Mouse (Mus musculus): ENCODE measurements at regions not wholly inside any gene's neighbourhood (a gene's known extent, or its start where the extent isn't known, plus 50 kb on each side); places are given as distances from the start of the nearest gene placed in this dataset.

DNA sequence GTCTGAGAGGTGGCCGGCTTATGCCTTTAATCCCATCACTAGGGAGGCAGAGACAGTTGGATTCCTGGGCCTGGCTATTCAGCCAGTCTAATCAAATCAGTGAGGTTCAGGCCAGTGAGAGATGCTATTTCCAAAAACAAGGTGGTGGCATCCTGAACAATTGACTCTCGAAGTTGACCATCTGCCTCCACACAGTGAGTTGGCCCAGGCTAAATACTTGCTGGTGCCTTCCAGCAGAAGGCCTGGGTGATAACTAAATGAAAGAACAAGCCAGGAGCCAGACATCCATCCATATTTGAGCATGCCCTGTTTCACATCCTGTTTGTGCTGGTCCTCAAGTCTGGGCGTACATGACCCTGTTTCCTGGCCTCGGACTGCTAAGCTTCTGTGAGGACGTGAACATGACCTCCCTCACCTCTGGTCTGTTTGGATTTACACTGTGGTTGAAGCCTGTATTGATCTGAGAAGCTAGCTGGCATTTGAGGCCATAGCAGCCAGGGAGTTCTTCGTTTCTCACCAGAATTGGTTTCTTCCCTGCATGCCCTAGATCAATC is 222.5 kb downstream of the Gadd45g start:
- Histone ChIP-seq H3K4me2 (replicated peaks) (no peak overlapping the region), H3K27me3 (no peaks in the 10 kb centered on the region), H3K4me1 (peaks cover 7% of the 10 kb centered on the region; the same call in 1 of the 2 replicates), H3K9me3 (replicated peaks) (no peaks in the 10 kb centered on the region), H3K9ac (no peak overlapping the region), H3K36me3 (no peaks in the 10 kb centered on the region), H3K4me3 (replicated peaks) (no peak overlapping the region), H3K27ac (replicated peaks) (no peak overlapping the region)
- WGBS = 76% methylated on average over 6 of the region's 6 CpGs
- ATAC-seq (ENCODE audit: insufficient number of reproducible peaks, low FRiP score, low TSS enrichment, low read depth) = no peak

DNA sequence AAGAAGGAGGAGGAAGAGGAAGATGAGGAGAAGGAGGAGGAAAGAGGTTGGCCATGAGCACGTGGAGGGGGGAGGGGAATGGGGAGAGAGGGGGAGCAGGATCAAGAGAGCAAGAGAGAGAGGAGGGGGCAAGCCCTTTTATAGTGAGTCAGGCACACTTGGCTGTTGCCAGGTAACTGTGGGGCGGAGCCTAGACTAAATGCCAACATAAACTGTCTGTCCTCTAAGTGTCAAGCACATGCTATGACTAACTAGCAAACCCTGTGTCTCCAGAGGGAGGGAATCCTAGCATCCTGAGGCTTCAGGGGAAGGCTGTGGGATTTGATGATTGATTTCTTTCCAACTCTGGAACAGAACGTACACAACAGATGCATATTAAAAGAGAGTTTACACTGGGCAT is 223.2 kb downstream of the Gadd45g start:
- 68% methylated on average over 3 of the region's 3 CpGs for WGBS
- H3K4me1 ChIP-seq = peaks cover 7% of the 10 kb centered on the region; the same call in 1 of the 2 replicates
- H3K4me2 ChIP-seq (replicated peaks) = no peak overlapping the region
- ATAC-seq (ENCODE audit: insufficient number of reproducible peaks, low FRiP score, low TSS enrichment, low read depth) = no peak
- no peak overlapping the region for H3K4me3 ChIP-seq (replicated peaks)
- H3K27me3 ChIP-seq = no peaks in the 10 kb centered on the region
- no peaks in the 10 kb centered on the region for H3K9me3 ChIP-seq (replicated peaks)
- no peak overlapping the region for H3K27ac ChIP-seq (replicated peaks)
- no peaks in the 10 kb centered on the region for H3K36me3 ChIP-seq
- no peak overlapping the region for H3K9ac ChIP-seq

DNA sequence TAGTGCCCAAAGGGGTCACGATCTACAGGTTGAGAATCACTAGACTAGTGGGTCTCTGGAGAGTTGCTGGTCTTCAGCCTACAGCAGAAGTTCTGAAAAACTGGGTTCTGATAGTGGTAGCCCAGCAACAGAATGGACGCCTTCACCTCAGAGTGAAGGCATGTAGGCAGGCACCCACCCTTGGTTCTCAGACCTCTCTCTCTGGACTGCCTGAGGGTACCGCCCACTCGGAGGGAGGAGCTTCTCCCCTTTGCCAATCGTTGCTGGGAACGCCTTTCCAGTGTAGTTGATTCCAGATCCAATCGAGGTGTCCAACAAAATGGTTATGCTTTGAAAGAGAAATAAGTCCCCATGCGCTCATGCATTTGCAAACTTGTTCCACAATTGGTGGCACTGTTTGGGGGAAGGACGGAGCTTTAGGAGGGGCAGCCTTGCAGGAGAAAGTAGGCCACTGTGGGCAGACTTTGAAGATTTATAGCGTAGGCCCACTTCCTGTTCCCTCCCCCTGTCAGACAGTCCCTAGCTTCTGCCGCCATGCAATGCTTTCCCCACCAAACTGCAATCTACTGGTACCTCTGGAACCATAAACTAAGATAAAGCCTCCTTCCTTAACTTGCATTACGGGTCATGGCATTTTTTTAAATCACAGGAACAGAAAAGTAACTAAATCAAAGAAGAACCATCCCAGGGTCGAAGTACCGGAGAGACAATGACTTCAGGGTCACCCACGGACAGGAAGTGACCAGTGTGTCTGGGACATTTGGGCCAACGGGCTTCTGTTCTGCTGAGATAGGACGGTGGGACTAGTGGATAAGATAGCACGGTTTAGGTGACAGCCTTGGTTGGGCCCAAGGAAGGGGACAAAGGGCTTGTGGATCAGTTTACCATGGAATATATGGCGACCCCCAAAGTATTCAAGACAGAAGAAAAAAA is 224.5 kb downstream of the Gadd45g start:
- 86% methylated on average over 19 of the region's 19 CpGs for WGBS

GRCm38 (mm10) chr13:52077616-52078015 is 231.1 kb downstream of the Gadd45g start:
- Histone ChIP-seq H3K4me2 (replicated peaks) (no peak overlapping the region), H3K9ac (no peak overlapping the region), H3K27me3 (no peaks in the 10 kb centered on the region), H3K4me3 (replicated peaks) (no peak overlapping the region), H3K36me3 (no peaks in the 10 kb centered on the region), H3K9me3 (replicated peaks) (no peaks in the 10 kb centered on the region), H3K4me1 (peaks cover 37% of the 10 kb centered on the region), H3K27ac (replicated peaks) (no peak overlapping the region)
- ATAC-seq (ENCODE audit: insufficient number of reproducible peaks, low FRiP score, low TSS enrichment, low read depth) = no peak
- 71% methylated on average over 4 of the region's 4 CpGs for WGBS

More for the DNA sequence above, 224.5 kb downstream of the Gadd45g start:
- Histone ChIP-seq H3K4me1 (peaks cover 3% of the 10 kb centered on the region; the same call in 1 of the 2 replicates), H3K36me3 (no peaks in the 10 kb centered on the region), H3K9me3 (replicated peaks) (no peaks in the 10 kb centered on the region), H3K27ac (replicated peaks) (no peak overlapping the region), H3K4me2 (replicated peaks) (no peak overlapping the region), H3K27me3 (no peaks in the 10 kb centered on the region), H3K9ac (no peak overlapping the region), H3K4me3 (replicated peaks) (no peak overlapping the region)
- ATAC-seq (ENCODE audit: insufficient number of reproducible peaks, low FRiP score, low TSS enrichment, low read depth) = no peak

GRCm38 (mm10) chr13:52078561-52078960 is 232.1 kb downstream of the Gadd45g start:
- 53% methylated on average over 6 of the region's 6 CpGs for WGBS
- Histone ChIP-seq H3K4me2 (replicated peaks) (no peak overlapping the region), H3K9me3 (replicated peaks) (no peaks in the 10 kb centered on the region), H3K27me3 (no peaks in the 10 kb centered on the region), H3K4me3 (replicated peaks) (no peak overlapping the region), H3K9ac (no peak overlapping the region), H3K36me3 (no peaks in the 10 kb centered on the region), H3K27ac (replicated peaks) (0 out of 2 replicates have a peak overlapping the region, but pooled peaks have one; percentile 44), H3K4me1 (peaks cover 37% of the 10 kb centered on the region)
- no peak for ATAC-seq (ENCODE audit: insufficient number of reproducible peaks, low FRiP score, low TSS enrichment, low read depth)

DNA sequence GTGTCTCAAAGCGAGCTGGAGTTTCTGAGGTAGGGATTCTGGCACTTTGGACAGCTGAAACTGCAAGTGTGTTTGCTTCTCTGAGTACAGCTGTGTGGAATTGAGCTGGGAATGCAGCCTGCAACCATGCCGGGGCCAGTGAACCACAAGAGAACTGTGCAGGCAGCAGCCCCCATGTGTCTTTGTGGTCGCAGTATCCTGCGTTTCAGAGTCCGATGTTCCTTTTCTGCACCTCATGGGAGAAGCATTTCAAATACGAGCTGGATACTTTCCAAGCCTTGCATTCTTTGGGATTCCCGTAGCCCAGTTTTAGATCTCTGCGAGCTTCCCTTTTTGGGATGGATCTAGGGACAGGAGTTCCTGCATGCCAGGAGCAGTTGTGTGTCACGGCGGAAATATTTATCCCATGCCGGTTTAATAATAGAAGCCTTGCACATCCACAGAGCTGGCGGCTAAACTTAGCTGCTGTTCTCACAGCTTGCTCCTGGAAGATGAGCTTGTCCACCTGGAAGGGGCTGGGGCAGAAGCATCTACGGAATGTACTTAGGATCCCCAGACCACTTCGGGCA is 233.3 kb downstream of the Gadd45g start:
- Histone ChIP-seq H3K27ac (replicated peaks) (peak overlapping the region; percentile 44), H3K9me3 (replicated peaks) (no peaks in the 10 kb centered on the region), H3K4me2 (replicated peaks) (peak overlapping the region; percentile 25), H3K36me3 (no peaks in the 10 kb centered on the region), H3K27me3 (no peaks in the 10 kb centered on the region), H3K4me1 (peaks cover 37% of the 10 kb centered on the region), H3K4me3 (replicated peaks) (no peak overlapping the region), H3K9ac (no peak overlapping the region)
- WGBS = 11% methylated on average over 14 of the region's 14 CpGs
- peak; percentile 70 for ATAC-seq (ENCODE audit: insufficient number of reproducible peaks, low FRiP score, low TSS enrichment, low read depth)

DNA sequence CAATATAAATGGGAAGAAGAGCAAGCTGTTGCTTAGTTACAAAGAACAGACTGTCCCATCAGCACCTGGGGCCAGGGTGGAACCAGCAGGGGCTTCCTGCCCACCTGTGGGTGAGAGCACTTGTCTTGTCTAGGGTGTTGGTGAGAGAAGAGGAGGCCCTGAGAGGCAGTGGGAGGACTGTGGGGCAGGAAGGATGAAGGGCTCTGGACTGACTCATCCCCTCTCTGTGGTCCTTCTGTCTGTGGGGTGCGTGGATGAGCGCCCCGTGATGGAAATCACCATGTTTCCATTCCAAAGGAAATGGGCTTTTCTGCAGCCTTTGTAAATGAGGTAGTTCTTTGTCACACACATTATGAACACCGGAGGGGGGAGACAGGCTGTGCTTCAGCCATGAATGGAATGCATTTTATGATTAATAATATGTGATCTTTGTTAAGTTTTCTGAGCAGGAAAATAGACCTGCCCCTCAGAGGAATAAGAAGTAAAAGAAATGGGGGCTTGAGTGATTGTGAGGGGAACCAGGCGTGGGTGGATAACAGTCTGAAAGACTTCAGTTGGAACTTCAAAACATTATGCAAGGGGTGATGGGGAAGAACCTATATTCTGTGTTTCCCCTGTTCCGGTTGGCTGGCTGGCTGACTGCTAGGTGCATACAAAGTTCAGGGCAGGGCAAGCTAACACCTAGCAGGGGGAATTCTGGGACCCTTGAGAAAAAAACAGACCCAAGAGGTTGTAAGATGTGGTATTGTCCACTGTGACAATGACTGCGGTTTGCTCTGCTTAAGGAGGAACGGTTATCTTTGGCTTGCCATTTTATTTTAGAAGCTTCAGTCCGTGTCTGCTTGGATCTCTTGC is 237.3 kb downstream of the Gadd45g start:
- Histone ChIP-seq H3K27me3 (no peaks in the 10 kb centered on the region), H3K4me2 (replicated peaks) (no peak overlapping the region), H3K27ac (replicated peaks) (no peak overlapping the region), H3K9me3 (replicated peaks) (no peaks in the 10 kb centered on the region), H3K9ac (no peak overlapping the region), H3K4me1 (peaks cover 22% of the 10 kb centered on the region), H3K36me3 (no peaks in the 10 kb centered on the region), H3K4me3 (replicated peaks) (no peak overlapping the region)
- ATAC-seq (ENCODE audit: insufficient number of reproducible peaks, low FRiP score, low TSS enrichment, low read depth) = no peak
- WGBS = 77% methylated on average over 9 of the region's 9 CpGs

DNA sequence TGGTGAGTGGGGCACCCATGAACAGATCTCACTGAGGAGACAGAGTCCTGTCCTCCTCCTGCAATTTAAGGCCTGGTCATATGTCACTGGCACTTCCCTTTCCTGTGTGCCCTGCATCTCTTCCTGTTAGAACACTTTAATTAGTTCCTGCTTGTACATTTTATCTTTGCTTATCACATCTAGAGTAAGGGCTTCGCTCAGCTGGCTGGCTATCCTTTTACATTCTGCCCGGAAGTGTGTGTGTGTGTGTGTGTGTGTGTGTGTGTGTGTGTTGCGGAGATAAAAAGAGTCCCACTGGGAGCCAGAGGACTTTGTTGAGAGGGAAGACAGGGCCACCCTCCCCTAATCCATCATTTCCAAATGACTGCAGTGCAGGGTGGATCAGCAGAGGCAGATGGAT is 238.6 kb downstream of the Gadd45g start:
- H3K9me3 ChIP-seq (replicated peaks) = no peaks in the 10 kb centered on the region
- no peak overlapping the region for H3K4me2 ChIP-seq (replicated peaks)
- H3K4me1 ChIP-seq = peaks cover 9% of the 10 kb centered on the region
- 47% methylated on average over 3 of the region's 3 CpGs for WGBS
- no peaks in the 10 kb centered on the region for H3K36me3 ChIP-seq
- no peak overlapping the region for H3K4me3 ChIP-seq (replicated peaks)
- ATAC-seq (ENCODE audit: insufficient number of reproducible peaks, low FRiP score, low TSS enrichment, low read depth) = no peak
- no peak overlapping the region for H3K9ac ChIP-seq
- H3K27me3 ChIP-seq = no peaks in the 10 kb centered on the region
- no peak overlapping the region for H3K27ac ChIP-seq (replicated peaks)

GRCm38 (mm10) chr13:52088319-52088718 is 241.8 kb downstream of the Gadd45g start:
- Histone ChIP-seq H3K4me1 (no peaks in the 10 kb centered on the region), H3K4me3 (replicated peaks) (no peak overlapping the region), H3K27ac (replicated peaks) (no peak overlapping the region), H3K9me3 (replicated peaks) (no peaks in the 10 kb centered on the region), H3K4me2 (replicated peaks) (no peak overlapping the region), H3K36me3 (no peaks in the 10 kb centered on the region), H3K9ac (no peak overlapping the region), H3K27me3 (no peaks in the 10 kb centered on the region)
- ATAC-seq (ENCODE audit: insufficient number of reproducible peaks, low FRiP score, low TSS enrichment, low read depth) = no peak
- WGBS = 47% methylated on average over 8 of the region's 8 CpGs

DNA sequence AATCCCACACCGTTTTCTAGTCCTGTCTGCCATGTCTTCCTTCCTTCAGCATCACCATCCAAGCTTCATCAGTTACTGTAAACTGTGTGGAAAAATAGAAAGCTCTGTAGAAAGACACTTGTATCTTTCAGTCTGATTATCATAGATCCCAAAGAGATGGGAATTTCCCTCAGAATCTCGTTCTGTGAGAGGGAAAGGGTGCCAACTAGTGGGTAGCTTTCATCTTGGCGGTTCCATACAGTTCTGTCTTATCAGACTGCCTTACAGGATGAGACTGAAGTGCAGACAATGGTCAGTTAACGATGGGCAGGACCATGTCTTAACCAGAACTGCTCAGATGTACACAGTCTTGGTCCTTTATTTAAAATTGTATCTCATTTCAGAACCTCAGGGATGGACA is 243.9 kb downstream of the Gadd45g start:
- no peaks in the 10 kb centered on the region for H3K4me1 ChIP-seq
- H3K36me3 ChIP-seq = no peaks in the 10 kb centered on the region
- H3K27ac ChIP-seq (replicated peaks) = no peak overlapping the region
- H3K27me3 ChIP-seq = no peaks in the 10 kb centered on the region
- H3K4me3 ChIP-seq (replicated peaks) = no peak overlapping the region
- H3K4me2 ChIP-seq (replicated peaks) = no peak overlapping the region
- no peak overlapping the region for H3K9ac ChIP-seq
- no peak for ATAC-seq (ENCODE audit: insufficient number of reproducible peaks, low FRiP score, low TSS enrichment, low read depth)
- WGBS = 80% methylated on average over 4 of the region's 4 CpGs
- H3K9me3 ChIP-seq (replicated peaks) = no peaks in the 10 kb centered on the region

DNA sequence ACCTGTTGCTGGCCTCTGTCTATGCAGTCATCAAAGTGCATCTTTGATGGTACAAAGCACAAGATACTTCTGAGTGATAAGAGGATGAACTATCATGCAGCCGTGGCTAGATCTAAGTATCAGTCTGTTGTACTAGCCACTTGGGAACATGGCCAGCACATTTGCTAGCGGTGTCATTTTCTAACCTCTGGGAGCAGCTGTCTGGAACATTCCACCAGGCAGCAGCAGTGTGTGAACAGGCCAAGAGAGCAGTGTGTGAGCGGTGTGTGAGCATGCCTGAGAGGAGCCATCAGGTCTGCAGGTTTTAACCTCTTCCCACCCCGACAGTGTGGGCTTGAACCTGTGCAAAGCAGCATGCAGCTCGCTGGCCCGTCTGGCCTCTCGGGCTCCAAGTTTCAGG is 248.3 kb downstream of the Gadd45g start:
- 72% methylated on average over 7 of the region's 7 CpGs for WGBS
- Histone ChIP-seq H3K9ac (no peak overlapping the region), H3K4me2 (replicated peaks) (no peak overlapping the region), H3K4me3 (replicated peaks) (no peak overlapping the region), H3K4me1 (no peaks in the 10 kb centered on the region), H3K9me3 (replicated peaks) (no peaks in the 10 kb centered on the region), H3K36me3 (no peaks in the 10 kb centered on the region), H3K27me3 (no peaks in the 10 kb centered on the region), H3K27ac (replicated peaks) (no peak overlapping the region)
- no peak for ATAC-seq (ENCODE audit: insufficient number of reproducible peaks, low FRiP score, low TSS enrichment, low read depth)

All from embryonic facial prominence, embryonic 15.5 days (tissue).